Mouse (Mus musculus): ENCODE measurements around the gene Il4ra. TPM values are rescaled to one million over a fixed set of nuclear protein-coding genes. Genes with fewer than 3 reads are reported as not detected.

Il4ra gene
- total RNA-seq, 4 experiments from 2014 or later: 4.8 to 12.4 (median 8.4) TPM

DNA sequence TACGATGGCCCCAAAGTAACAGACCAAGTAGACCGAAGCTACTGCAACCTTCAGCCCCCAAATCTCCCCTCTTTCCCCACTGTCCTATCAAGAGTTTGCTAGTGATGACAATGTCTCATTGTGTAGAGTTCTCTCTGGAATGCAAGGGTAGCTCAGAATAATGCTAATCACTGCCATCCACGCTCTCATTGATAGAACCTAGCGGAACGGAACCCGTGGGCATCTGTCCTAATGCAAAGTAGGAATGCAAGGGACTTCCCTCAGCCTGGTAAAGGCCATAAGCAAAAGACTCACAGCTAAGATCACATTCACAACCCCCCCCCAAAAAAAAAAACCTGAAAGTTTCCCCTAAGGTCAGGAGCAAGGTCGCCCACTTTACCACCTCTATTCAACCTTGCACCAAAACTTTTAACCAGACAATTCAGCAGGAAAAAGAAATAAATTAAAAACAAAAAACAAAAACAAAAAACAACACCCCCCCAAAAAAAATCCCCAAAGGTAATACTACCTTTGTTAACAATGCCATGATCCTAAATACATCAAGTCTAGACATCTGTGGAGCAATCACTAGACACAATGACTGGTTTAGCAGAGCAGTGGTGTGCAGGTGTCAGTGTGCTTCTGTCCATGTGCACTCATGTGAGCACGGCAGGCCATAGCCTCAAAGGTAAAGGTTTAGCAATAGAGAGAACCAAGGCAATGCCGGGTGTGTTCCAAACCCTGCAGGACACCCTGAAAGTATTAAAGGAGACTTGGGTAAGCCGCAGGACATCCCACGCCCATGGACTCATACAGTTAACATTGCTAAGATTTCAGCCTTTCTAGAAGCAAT, 45.8 kb downstream of the Il4ra start:
- DNase-seq (ENCODE audit: low spot score in 2 of 2): no peak

DNA sequence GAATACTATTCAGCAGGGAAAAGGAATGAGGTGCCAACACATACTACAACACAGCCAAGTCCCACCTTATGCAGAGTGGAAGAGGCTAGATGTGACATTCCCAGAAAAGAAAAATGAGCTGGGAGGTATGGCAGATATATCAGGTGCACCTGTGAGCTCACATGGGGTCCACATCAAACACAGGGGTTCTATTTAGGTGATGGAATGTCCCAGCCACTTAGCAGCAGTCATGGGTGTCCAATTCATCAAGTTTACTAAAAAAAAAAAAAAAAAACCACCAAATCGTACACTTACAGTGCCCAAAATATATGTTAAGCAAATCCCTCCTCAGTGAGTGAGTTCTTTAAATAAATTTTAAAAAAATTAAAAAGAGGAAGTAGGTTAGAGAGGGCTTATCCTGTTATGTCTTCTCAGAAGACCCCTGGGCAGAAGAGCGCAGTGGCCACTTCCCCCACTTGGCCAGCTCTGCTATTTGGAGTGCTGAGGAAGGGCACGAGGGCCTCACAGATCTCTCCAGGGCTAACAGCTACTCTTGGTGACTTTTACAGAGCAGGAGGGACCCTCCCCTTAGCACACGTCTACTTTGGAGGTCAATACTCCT, 47.6 kb downstream of the Il4ra start:
- DNase-seq (ENCODE audit: low spot score in 2 of 2): no peak

DNA sequence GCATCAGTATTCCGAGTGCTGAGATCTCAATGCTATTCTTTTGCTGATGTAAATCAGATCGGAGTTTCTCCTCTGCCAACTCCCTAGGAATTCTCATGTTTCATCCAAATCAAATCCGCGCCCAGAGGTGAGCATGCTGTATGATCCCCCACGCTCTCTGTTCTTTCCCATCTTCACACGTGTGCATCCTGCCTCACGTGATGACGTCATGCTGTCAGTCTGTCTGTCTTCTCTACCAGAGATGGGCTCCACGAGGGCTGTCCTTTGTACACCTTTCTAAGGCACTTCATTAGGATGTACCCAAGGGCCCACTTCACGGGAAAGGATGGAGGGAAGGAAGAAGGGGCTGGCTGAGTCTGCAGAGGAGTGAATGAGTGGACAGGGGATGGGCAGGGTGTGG, 48.2 kb downstream of the Il4ra start:
- DNase-seq (ENCODE audit: low spot score in 2 of 2): no peak

DNA sequence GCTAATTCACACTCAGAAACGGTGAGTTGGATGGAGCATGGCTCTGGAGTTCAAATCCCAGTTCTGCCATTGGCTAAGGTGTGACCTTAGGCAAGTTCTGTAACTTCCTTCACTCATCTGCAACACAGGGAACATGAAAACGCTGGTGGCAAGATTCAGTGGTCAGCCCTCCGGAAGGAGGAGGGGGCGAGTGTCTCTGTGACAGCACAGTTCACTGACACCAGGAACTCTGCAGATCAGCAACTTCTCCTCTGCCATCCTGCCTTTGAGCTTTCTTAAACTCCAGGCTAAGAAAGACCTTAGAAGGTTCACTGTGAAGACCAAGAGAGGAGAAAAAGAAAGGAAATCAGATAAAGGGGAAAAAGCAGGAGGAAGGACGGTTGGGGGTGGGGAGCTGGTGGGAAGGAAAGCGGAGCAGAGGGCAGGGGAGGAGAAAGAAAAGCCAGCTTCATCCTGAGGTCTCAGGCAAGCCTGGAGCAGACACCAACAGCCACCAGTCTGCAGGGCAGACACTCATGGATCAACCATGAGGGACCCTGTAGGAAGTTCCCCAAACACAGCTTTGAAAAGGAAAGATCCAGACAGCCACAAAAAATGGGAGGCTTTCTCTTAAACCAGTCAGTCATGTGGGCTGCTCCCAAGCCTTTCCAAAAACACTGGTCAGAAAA, 48.8 kb downstream of the Il4ra start:
- DNase-seq (ENCODE audit: low spot score in 2 of 2): no peak

DNA sequence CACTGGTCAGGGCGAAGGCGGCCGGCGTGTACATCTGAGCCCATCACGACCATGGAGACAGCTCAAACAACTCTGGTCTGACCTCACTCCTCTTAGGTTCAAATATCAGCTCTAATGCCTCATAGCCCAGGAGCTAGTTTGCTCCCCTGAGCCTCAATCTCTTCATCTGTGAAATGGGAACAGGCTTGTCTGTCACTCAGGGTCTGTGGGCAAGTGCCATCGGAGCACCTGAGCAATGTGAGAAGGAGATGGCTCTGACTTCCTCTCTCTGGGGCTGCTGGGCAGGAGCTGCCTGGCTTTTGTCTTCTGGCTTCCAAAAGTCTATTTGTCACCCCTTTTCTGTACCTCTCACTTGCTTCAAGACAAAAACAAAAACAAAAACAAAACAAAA, 49.4 kb downstream of the Il4ra start:
- no peak for DNase-seq (ENCODE audit: low spot score in 2 of 2)

DNA sequence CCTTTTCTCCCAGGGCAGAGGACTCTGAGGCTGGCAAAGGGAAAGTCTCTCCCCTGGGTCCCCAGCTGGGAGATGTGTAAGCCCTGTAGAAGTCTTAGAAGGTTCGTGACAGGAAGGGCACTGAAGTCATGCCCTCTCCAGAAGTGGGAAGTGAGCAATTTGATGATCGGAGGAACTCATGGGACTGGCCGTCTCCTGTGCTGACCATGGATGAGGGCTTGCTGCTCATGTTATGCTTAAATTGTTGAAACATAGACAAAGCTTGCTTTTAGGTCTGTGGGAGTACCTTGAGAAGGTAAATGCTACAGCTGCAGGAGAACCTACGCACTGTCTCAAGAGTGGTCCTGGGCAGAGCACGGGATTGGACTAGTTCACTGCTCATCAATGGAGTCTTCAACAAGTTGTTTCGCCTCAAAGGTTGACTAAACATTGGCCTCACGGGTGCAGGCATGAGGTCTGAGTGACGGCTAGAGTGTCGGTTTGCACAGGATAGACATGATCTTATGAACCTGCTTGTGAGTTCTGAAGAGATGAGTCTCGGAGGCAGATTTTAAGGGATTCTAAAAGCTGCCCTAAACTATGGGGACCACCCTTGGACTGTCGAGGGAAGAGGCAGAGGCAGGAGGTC, 50.0 kb downstream of the Il4ra start:
- no peak for DNase-seq (ENCODE audit: low spot score in 2 of 2)

DNA sequence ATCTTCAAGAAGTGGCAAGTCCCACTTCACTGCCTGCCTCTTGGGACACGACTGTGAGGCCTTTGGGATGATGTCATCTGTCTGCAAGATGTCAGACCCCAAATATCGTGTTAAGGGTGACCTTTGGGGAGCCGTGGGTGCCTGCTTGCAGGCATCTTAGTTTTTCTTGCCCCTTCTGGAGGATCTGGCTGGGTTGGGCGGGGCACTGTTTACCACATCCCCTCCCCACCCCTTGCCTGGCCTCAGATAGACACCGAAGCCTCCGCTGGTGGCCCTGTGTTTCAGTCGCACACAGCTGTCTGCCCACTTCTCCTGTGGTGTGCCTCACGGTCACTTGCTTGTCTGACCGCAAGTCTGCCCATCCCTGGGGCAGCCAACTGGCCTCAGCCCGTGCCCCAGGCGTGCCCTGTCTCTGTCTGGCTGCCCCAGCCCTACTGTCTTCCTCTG, 51.3 kb downstream of the Il4ra start, which contains the start of gene Il21r:
TSS of gene Il21r (plus strand) at position 245 of the 447 bp plus-strand sequence.
- DNase-seq (ENCODE audit: low spot score in 2 of 2): no peak

DNA sequence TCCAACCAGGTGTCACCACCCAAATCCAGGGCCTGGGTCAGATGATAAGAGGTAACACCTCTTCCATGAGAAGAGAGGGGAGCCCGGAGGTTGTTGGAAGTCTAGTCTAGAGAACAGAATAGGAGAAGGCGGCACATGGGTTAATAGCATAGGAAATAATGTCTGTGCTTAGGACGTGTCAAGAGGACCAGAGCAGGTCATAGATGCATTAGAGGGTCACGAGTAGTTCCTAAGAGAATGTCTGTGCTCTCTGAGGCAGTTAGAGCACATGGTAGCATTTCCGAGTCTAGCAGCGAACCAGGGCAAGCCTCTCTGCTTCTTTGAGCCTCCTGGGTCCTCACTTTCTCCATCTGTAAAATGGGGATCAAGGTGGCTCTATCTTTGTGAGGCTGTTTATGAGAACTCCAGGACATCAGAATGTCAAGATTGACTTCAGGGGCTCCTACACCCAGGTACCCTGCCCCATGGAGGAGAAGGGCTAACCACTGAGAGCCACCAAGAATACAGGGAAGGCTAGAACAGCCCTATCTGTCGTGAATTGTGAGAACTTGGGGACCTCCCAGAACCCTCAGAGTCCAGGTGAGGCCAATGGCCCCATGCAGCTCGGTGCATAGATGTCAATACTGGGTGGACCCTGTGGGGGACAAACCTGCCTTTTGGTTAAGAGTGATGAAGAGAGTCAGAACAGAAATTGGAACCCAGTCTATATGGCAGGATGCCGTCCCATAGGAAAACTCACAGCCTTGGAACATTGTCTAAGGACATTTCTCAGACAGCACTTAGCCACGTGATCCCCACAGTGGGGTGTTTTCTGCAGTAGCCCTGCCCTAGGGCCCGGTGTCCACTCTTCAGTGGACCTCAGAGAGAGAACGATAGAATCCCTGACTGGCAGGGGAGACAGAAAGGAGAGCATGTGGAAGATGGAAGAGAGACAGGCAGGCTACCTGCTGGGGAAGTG, 52.7 kb downstream of the Il4ra start:
- no peak for DNase-seq (ENCODE audit: low spot score in 2 of 2)

DNA sequence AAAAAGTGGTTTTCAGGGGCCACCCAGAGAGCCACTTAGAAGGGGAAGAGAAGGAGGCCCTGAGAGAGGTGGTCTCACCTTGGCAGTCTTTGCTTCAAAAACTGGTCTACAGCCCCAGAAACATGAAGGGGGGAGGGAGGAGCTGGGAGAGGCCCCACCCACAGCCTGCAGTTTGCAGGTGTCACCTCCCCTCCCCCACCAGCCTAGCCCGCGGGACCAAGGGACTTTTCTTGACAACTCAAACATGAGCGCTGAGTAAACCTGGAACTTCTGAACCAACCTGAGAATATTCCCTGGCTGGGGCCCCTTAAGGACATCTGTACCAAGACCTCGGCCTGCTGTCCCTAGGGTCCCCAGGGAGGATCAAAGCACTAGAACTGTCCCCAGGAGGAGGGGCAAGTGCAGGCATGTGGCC, 53.8 kb downstream of the Il4ra start:
- no peak for DNase-seq (ENCODE audit: low spot score in 2 of 2)

DNA sequence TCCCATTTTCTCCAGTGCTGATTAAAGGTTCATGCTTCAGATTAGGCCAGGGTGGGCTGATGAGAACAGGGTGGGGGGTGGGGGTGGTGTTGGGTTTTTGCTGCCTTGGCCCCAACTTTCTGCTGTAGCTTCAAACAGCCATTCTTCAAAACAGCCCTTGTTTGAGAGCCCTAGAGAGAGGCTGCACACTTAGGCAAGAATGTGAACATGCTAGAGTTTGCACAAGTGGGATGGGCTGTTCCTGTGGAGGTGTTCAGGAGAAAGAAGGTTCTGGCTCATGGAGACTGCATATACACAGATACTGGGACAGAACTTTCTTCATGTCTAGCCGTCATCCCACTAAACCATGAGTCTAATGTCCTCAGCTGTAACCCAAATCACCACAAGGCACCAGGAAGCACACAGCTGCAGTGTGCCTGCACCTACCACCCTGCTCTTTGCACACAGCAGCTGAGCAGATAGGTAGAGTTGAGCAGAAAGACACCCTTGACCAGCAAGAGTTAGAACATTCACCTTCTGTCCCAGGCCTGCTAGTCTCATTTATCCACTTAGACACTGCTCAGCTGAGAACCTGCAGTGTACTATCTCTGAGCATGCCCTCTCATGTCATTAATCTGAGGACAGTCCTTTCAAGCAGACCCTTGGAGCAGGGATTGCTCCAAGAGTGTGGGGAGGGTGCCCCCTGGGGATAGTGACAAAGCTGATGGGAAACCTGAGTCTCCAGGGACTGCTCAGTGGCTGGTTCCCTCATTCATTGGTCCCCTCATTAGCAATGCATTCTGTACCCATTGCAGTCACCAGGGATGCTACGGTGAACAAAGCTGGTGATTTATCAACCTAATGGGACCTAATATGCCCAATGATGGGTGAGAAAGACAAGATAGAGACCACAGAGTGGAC, 54.6 kb downstream of the Il4ra start:
- DNase-seq (ENCODE audit: low spot score in 2 of 2): no peak

DNA sequence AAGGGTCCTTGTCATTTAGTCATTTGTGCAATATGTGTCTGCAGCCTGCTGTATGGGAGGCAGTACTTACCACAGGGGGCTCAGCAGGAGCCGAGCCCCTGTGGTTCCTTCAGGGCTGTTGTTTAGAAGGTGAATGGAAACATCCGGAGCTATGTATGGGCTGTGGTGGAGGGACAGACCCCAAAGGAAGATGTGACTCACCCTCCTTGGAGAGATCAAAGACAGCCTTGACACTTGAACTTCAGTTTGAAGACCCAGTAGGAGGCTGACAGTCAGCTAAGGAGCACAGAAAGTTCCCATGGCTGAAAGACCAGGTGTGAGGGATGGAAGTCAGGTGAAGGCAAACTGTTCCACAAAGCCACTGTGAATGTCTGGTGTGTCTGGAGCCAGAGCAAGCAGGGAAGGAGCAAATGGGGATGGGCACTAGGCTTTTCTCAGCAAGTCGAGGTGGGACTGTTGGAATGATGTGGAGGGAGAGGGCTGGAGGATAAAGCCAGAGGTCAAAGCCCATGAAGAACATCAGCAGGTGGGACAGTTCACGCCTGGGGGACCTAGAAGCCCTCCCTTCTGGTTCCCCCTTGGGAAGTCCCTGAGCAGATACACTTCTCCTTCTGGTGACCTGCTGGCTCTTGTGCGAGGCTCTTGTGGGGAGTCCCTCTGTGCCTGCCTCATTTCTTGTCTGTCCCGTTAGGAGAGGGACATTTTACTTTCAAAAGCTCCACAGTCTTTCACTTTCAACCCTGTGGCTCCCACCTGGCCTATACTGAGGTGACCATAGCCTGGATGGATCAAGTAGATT, 55.7 kb downstream of the Il4ra start:
- no peak for DNase-seq (ENCODE audit: low spot score in 2 of 2)

DNA sequence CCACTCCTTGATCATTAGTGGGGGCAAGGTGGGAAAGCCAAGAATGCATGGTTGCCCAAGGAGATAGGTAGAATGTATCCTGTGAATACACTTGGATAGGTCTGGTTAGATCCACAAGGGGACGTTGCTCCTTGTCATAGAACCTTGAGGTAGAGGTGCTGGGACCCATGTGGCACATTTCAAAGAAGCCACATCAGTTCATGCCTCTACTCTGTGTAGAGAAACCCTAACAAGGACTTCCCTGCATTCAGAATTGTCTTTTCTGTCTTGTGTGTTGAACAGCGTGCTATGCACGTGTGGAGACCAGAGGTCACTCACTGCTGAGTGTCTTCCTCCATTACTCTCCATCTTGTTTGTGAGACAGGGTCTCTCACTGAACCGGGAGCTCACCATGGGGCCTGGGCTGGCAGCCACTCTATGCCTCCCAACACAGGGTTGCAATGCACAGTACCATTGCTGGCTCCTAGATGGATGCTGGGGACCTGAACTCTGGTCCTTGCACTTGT, 56.3 kb downstream of the Il4ra start:
- no peak for DNase-seq (ENCODE audit: low spot score in 2 of 2)

DNA sequence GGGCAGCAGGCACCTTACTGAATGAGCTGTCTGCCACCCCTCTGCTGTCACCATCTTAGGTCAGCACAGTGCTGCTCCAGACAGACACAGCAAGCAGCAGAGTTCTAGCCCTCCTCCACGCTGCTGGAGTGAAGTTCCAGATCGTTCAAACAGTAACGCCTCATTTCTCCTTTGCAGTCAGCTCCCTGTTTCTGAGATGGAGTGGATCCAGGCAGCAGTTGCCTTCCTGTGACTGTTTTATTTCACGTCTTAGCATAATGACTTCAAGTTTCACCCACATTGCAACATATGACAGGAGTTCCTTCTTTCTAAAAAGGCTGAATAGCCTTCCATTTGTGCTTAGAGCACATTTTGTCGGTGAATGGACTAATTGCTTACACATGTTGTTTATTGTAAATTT, 61.7 kb downstream of the Il4ra start:
- DNase-seq (ENCODE audit: low spot score in 2 of 2): no peak

DNA sequence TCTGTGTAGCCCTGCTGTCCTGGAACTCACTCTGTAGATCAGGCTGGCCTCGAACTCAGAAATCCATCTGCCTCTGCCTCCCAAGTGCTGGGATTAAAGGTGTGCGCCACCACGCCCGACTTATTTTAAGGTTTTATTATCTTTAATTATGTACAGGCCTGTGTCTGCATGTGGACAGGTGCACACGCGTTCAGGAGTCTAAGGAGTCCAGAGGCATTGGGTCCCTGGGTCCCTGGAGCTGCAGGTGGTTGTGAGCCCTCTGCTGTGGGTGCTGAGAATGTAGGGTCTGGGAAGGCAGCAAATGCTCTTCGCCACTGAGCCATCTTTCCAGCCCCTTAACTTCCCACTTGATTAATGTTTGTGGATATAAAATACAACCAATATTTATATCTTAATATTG, 63.5 kb downstream of the Il4ra start:
- DNase-seq (ENCODE audit: low spot score in 2 of 2): no peak

DNA sequence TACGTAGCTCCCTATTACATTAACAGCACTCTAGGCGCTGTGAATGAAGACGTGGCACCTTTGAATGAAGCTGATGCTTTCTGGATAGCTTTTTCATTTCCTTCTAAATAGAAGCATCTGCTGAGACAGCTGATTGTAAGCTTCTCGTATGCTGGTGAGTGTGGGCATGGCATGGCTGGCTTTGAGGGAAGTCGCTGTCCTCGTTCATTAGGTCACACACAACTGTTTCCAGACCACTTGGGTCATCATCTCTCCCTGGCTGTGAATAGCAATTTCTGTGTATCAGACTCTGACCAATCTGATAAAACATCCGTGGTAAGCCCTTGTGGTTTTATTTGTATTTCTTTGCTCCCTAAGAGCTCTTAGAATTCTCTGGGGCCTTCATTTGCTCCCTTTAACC, 66.1 kb downstream of the Il4ra start:
- no peak for DNase-seq (ENCODE audit: low spot score in 2 of 2)

DNA sequence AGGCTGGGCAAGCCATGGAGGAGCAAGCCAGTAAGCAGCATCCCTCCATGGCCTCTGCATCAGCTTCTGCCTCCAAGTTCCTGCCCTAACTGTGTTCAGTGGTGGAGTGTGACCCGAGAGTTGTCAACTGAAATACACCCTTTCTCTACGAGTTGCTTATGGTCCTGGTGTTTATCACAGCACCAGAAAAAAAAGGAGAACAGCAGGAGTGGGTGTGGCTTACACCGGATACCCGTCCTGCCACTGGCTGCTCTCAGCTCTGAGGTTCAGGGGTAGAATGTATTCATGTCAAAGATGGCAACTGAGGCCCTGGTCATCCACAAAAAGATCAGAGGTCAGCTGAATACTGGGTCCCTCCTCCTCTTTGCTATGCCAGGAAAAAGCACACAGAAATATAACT, 68.2 kb downstream of the Il4ra start:
- DNase-seq (ENCODE audit: low spot score in 2 of 2): no peak

DNA sequence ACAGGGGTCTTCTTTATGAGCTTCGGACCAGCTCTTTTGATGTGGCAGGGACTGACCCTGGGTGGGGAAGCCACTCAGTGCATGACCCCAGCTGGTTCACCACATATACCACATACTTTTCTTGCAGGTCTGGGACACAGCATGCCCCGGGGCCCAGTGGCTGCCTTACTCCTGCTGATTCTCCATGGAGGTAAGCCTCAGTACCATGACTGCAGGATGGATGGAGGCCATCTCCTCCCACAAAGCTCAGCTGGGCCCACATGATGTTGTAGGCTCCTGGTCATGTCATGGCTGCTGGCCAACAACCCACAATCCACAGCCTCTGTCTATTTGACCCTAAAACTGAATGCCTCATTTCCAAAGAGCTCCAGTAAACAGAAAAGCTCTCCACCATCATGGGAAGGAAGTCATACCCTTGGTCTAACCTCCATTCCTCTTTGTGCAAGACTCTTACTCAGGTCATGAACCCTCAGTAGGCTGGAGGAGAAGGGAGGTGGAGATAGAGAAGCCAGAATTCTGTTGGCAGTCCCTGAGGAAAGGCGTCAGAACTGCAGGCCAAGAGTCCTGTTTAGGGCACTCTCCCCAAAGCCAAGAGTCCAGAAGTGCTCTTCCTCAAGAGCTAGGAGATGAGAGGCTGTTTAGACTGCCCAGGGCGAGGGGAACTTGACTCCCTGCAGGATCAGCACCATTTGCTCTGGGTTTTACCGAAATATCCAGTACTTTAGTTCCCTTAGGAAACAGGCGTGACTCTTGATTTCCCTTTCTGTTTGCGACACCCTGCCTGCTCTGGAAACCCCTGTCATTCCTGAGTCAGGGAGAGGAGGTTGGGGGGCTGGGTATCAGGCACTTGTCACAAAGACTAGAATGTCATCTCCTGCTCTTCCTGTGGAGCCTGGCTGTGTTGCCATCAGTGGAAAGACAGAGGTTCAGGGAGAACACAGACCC, 71.1 kb downstream of the Il4ra start:
- DNase-seq (ENCODE audit: low spot score in 2 of 2): no peak

DNA sequence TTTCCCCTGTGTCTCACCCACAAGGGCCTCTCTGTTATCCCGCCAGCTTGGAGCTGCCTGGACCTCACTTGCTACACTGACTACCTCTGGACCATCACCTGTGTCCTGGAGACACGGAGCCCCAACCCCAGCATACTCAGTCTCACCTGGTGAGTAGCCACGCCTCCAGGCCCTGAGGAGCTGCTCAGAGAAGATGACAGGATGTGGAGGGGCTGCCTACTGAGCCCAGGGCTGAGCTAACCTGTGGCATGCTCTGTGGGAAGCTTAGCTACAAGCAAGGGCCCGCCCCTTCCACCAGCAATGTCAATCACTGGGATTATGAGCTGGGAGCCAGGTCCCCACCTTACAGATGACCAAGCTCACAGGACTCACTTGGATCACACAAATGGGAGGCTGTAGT, 73.3 kb downstream of the Il4ra start:
- no peak for DNase-seq (ENCODE audit: low spot score in 2 of 2)
